Mouse (Mus musculus): Measurements from ENCODE around the gene Rtkn2. TPM values are rescaled to one million over a fixed set of nuclear protein-coding genes. Genes with fewer than 3 reads are reported as not detected.

Gene Rtkn2
- polyA plus RNA-seq, 1 experiment, result 2.5 TPM

- H3K4me3 ChIP-seq (replicated peaks; ENCODE audit: control insufficient read depth, low read depth, low read length), result no peak overlapping the region
- TF ChIP-seq CTCF (IDR thresholded peaks at IDR 0.05; ENCODE audit: control insufficient read depth, insufficient read depth, low read length), result no peak
- no peak for TF ChIP-seq POLR2A (IDR thresholded peaks at IDR 0.05; ENCODE audit: borderline replicate concordance, control insufficient read depth, low read depth, low read length)
- 88% methylated on average over 14 of the region's 14 CpGs for WGBS
- no peaks in the 10 kb centered on the region; the same call in 1 of the 2 replicates for H3K4me1 ChIP-seq (ENCODE audit: control insufficient read depth, insufficient read depth, low read length)
- no peak overlapping the region for H3K27ac ChIP-seq (ENCODE audit: control insufficient read depth, insufficient read depth, low read depth, low read length, poor library complexity)
Measured at GRCm38 (mm10) chr10:68051316-68051933, 72.1 kb downstream of the Rtkn2 start.

DNA sequence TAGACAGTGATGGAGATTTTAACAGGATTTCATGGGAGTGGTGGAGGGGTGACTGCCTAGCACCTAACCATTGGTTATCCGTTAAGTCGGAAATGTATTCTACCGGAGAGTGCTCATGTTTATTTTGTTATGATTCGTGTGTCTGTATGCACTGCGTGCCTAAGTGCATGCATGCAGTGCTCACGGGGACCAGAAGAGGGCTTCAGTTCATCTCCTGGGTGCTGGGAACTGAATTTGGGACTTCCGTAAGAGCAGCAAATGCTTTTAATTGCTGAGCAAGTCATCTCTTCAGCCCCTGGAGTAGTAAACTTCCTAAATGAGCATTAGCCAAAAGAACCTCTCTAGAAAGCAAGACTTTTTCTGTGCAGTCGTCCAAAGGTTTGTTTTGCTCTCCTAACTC lies 72.9 kb downstream of the Rtkn2 start:
- Histone ChIP-seq H3K4me1 (ENCODE audit: control insufficient read depth, insufficient read depth, low read length) (no peaks in the 10 kb centered on the region; the same call in 1 of the 2 replicates), H3K27ac (ENCODE audit: control insufficient read depth, insufficient read depth, low read depth, low read length, poor library complexity) (no peak overlapping the region), H3K4me3 (replicated peaks; ENCODE audit: control insufficient read depth, low read depth, low read length) (no peak overlapping the region)
- WGBS, result 89% methylated on average over 8 of the region's 8 CpGs
- no peak for TF ChIP-seq CTCF (IDR thresholded peaks at IDR 0.05; ENCODE audit: control insufficient read depth, insufficient read depth, low read length)
- no peak for TF ChIP-seq POLR2A (IDR thresholded peaks at IDR 0.05; ENCODE audit: borderline replicate concordance, control insufficient read depth, low read depth, low read length)

DNA sequence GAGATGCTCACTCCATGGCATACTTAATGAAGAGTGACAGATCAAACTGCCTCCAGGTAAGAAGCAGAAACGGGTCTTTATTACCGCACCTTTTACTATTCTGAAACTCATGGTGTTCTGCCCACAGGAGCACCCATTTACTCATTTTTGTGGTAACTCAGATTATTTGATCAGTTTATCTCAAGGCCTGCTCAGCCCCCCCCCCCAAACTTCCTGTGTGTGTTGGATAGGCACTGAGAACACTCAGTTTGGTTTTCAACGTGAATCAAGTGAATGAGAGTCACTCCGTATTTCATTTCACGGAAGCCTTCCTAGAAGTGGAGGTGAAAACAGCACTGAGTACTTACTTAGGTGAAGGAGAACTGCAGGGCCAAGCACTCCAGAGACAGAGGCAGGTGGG lies 74.8 kb downstream of the Rtkn2 start:
- WGBS, result 73% methylated on average over 5 of the region's 5 CpGs
- Histone ChIP-seq H3K27ac (ENCODE audit: control insufficient read depth, insufficient read depth, low read depth, low read length, poor library complexity) (no peak overlapping the region), H3K4me3 (replicated peaks; ENCODE audit: control insufficient read depth, low read depth, low read length) (no peak overlapping the region), H3K4me1 (ENCODE audit: control insufficient read depth, insufficient read depth, low read length) (no peaks in the 10 kb centered on the region)
- TF ChIP-seq POLR2A (IDR thresholded peaks at IDR 0.05; ENCODE audit: borderline replicate concordance, control insufficient read depth, low read depth, low read length), result no peak
- no peak for TF ChIP-seq CTCF (IDR thresholded peaks at IDR 0.05; ENCODE audit: control insufficient read depth, insufficient read depth, low read length)

- Histone ChIP-seq H3K4me3 (replicated peaks; ENCODE audit: control insufficient read depth, low read depth, low read length) (no peak overlapping the region), H3K27ac (ENCODE audit: control insufficient read depth, insufficient read depth, low read depth, low read length, poor library complexity) (no peak overlapping the region), H3K4me1 (ENCODE audit: control insufficient read depth, insufficient read depth, low read length) (no peaks in the 10 kb centered on the region)
- WGBS, result 72% methylated on average over 6 of the region's 6 CpGs
- TF ChIP-seq CTCF (IDR thresholded peaks at IDR 0.05; ENCODE audit: control insufficient read depth, insufficient read depth, low read length) (no peak), POLR2A (IDR thresholded peaks at IDR 0.05; ENCODE audit: borderline replicate concordance, control insufficient read depth, low read depth, low read length) (no peak)
Measured at GRCm38 (mm10) chr10:68054706-68055105, 75.3 kb downstream of the Rtkn2 start.

GRCm38 (mm10) chr10:68057841-68058240 lies 78.5 kb downstream of the Rtkn2 start:
- 49% methylated on average over 3 of the region's 3 CpGs for WGBS
- H3K4me3 ChIP-seq (replicated peaks; ENCODE audit: control insufficient read depth, low read depth, low read length), result no peak overlapping the region
- TF ChIP-seq POLR2A (IDR thresholded peaks at IDR 0.05; ENCODE audit: borderline replicate concordance, control insufficient read depth, low read depth, low read length) (no peak), CTCF (IDR thresholded peaks at IDR 0.05; ENCODE audit: control insufficient read depth, insufficient read depth, low read length) (no peak)
- H3K27ac ChIP-seq (ENCODE audit: control insufficient read depth, insufficient read depth, low read depth, low read length, poor library complexity), result no peak overlapping the region
- no peaks in the 10 kb centered on the region for H3K4me1 ChIP-seq (ENCODE audit: control insufficient read depth, insufficient read depth, low read length)

GRCm38 (mm10) chr10:68058378-68058777 lies 79.0 kb downstream of the Rtkn2 start:
- H3K27ac ChIP-seq (ENCODE audit: control insufficient read depth, insufficient read depth, low read depth, low read length, poor library complexity), result no peak overlapping the region
- TF ChIP-seq CTCF (IDR thresholded peaks at IDR 0.05; ENCODE audit: control insufficient read depth, insufficient read depth, low read length) (no peak), POLR2A (IDR thresholded peaks at IDR 0.05; ENCODE audit: borderline replicate concordance, control insufficient read depth, low read depth, low read length) (no peak)
- no peak overlapping the region for H3K4me3 ChIP-seq (replicated peaks; ENCODE audit: control insufficient read depth, low read depth, low read length)
- 90% methylated on average over 1 of the region's 1 CpGs for WGBS
- no peaks in the 10 kb centered on the region for H3K4me1 ChIP-seq (ENCODE audit: control insufficient read depth, insufficient read depth, low read length)

- TF ChIP-seq POLR2A (IDR thresholded peaks at IDR 0.05; ENCODE audit: borderline replicate concordance, control insufficient read depth, low read depth, low read length) (no peak), CTCF (IDR thresholded peaks at IDR 0.05; ENCODE audit: control insufficient read depth, insufficient read depth, low read length) (no peak)
- Histone ChIP-seq H3K27ac (ENCODE audit: control insufficient read depth, insufficient read depth, low read depth, low read length, poor library complexity) (no peak overlapping the region), H3K4me3 (replicated peaks; ENCODE audit: control insufficient read depth, low read depth, low read length) (no peak overlapping the region), H3K4me1 (ENCODE audit: control insufficient read depth, insufficient read depth, low read length) (no peaks in the 10 kb centered on the region; the same call in 1 of the 2 replicates)
- WGBS, result 84% methylated on average over 16 of the region's 16 CpGs
Measured at GRCm38 (mm10) chr10:68060590-68061248, 81.3 kb downstream of the Rtkn2 start.

- H3K4me1 ChIP-seq (ENCODE audit: control insufficient read depth, insufficient read depth, low read length), result no peaks in the 10 kb centered on the region; the same call in 1 of the 2 replicates
- 85% methylated on average over 8 of the region's 8 CpGs for WGBS
- no peak for TF ChIP-seq POLR2A (IDR thresholded peaks at IDR 0.05; ENCODE audit: borderline replicate concordance, control insufficient read depth, low read depth, low read length)
- no peak for TF ChIP-seq CTCF (IDR thresholded peaks at IDR 0.05; ENCODE audit: control insufficient read depth, insufficient read depth, low read length)
- H3K27ac ChIP-seq (ENCODE audit: control insufficient read depth, insufficient read depth, low read depth, low read length, poor library complexity), result no peak overlapping the region
- no peak overlapping the region for H3K4me3 ChIP-seq (replicated peaks; ENCODE audit: control insufficient read depth, low read depth, low read length)
Measured at GRCm38 (mm10) chr10:68061249-68061615, 81.9 kb downstream of the Rtkn2 start.
